Mouse (Mus musculus) gastrocnemius, adult 2 months (tissue): Measurements from ENCODE around the gene Tent2. TPM values are rescaled to one million over a fixed set of nuclear protein-coding genes. Genes with fewer than 3 reads are reported as not detected.
A peak's percentile ranks its signal among the peaks of the same experiment; 100 is the strongest.

Source experiments
- DNase-seq: peaks from one replicate; pipeline ENCODE4 v3.0.0; 2022
- H3K27ac ChIP-seq: fragments of 200-600 bp; 2 replicates; pipeline ENCODE4 v1.8.1; 2022; ENCODE audit warnings: mild to moderate bottlenecking
- H3K4me3 ChIP-seq: fragments of 200-600 bp; 2 replicates; pipeline ENCODE4 v1.8.1; 2022; ENCODE audit warnings: mild to moderate bottlenecking, moderate library complexity
- CTCF ChIP-seq: fragments of 200-600 bp; IDR thresholded peaks from 2 replicates; pipeline ENCODE4 v1.8.1; 2022; ENCODE audit warnings: antibody characterized with exemption, mild to moderate bottlenecking, moderate library complexity
- intact Hi-C: fragments of 180-260 bp; cut with DNase I; formaldehyde crosslinking; loops from one replicate; pipeline ENCODE4 v1.15.1; 2025
- total RNA-seq, 2 experiments: library from RNA; stranded (reverse); gene quantifications; 2 replicates each; pipeline ENCODE4 v1.2.3; 2021

Gene Tent2
- total RNA-seq, 2 experiments from 2014 or later: 10.2 to 12.4 TPM

DNA sequence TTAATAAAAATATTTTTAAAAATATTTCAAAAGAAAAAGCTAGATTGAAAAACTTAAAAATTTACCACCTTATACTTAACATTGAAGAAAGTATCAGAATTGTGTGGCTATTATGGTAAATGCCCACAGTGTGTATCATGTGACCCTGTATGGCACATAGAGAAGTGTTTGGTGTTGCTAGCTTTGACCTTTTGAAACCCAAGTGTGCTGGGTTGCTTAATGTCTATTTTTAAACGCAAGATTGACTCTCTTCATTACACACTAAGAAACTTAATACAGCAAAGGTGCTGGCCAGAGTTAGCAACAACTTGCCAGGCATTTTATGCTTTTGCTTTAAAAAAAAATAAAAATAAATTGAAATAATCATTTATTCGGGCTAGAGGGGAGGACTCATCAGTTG, 56.7 kb downstream of the Tent2 start:
- no peak for TF ChIP-seq CTCF
- Histone ChIP-seq H3K27ac (peak overlapping the region; percentile 98), H3K4me3 (peak overlapping the region; percentile 49)
- intact Hi-C loops: loop anchor here (5.0 kb wide), 2 partner anchors 138 to 253 kb away; no protein-coding TSS in a partner anchor
- DNase-seq: no peak

DNA sequence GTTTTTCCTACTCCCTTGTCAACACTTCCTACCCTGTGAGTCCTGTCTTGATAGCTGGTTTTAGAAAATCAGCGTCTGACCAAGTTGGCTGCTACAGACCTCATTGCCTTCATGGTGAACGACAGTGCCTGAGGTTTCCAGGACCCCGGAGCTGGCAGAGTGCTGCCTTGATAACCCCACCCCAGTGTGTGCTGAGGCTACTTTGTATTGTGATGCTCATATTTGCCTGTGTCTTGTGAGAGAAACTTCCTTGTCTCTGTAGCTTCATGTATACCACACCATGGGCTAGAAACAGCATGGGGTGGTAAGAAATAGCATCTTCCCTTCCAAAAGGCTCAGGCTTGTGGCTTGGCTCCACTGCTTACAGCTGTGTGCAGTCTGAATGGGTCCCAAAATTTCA, 61.5 kb downstream of the Tent2 start:
- no peak for TF ChIP-seq CTCF
- intact Hi-C loops: no loop called here

DNA sequence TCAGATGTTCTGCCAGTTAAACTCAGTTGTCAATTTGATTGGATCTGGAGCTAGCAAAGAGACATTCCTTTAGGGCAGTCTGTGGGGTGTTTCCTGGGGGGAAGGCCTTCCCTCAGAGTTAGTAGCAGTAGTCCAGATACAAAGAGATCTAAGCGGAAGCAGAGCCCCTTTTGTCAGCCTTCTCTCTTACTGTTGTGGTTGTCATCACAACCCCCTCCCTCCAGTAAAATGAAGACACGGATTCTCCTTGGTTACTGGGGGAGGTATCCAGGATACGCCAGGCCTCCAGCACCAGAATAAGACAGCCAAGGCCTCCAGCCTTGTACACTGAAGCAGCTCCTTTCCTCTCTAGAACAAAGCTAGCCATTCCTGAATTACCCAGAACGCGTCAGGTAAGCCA, 63.2 kb downstream of the Tent2 start:
- intact Hi-C loops: no loop called here
- peak overlapping the region; percentile 56 for H3K27ac ChIP-seq
- H3K4me3 ChIP-seq: peak overlapping the region; percentile 37; the same call in 1 of the 2 replicates
- DNase-seq: no peak
- no peak for TF ChIP-seq CTCF

More for the DNA sequence above, 61.5 kb downstream of the Tent2 start:
- H3K27ac ChIP-seq: peak overlapping the region; percentile 56; the same call in 1 of the 2 replicates
- H3K4me3 ChIP-seq: peak overlapping the region; percentile 19; the same call in 1 of the 2 replicates
- no peak for DNase-seq

DNA sequence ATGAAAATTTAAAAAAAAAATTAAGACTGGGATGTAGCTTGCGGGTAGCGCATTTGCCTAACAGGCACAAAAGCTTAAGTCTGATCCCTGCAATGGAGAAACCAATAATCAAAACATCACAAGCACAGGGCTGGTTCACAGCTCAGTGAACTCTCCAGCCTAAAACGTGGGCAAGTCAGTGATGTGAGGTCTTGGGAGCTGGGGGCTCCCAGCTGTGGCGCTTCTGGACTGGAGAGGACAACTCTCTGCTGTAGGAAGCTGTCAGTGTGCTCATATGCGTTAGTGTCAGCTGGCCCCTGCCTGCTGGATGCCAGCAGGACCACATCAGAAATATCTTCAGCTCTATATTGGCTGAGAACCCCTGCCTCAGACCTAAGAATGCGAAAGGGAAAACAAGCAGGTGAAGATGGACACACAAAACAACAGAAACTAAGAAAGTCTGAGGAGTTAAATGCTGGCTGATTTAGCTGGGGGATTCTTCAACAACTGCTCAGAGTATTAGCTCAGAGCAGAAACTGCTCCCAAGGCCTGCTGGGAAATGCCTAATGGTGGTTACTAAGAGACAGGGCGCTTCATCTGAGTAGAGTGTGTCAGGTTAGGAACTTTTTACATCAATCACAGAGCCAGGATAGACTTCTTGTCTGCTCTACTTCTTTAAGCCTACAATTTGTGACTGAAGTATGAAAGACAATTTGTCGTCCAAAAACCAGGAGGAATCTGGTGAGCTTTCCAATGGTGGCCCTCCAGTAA, 63.9 kb downstream of the Tent2 start:
- DNase-seq: no peak
- TF ChIP-seq CTCF: no peak
- intact Hi-C loops: no loop called here
- Histone ChIP-seq H3K27ac (peak overlapping the region; percentile 56), H3K4me3 (peak overlapping the region; percentile 17; the same call in 1 of the 2 replicates)

DNA sequence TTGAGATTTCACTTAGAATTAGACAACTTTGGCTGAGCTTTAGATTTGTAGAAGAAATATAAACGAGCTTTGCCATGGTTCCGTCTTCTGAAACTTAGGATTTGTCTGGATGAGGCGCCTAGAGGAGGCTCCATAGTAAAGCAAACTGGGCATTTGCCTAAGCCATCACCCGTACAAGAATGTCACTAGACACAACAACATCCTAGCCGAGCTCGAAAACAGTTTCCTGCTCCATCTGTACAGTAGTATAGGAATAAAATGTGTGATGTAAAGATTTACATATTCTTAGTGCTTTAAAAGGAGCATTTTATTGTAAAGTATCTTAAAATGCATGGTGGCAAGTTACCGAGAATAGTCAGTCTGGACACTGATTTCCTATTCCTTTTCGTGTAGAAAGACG, 69.9 kb downstream of the Tent2 start:
- intact Hi-C loops: no loop called here
- TF ChIP-seq CTCF: no peak
- H3K27ac ChIP-seq: no peak overlapping the region
- H3K4me3 ChIP-seq: no peak overlapping the region
- DNase-seq: no peak

DNA sequence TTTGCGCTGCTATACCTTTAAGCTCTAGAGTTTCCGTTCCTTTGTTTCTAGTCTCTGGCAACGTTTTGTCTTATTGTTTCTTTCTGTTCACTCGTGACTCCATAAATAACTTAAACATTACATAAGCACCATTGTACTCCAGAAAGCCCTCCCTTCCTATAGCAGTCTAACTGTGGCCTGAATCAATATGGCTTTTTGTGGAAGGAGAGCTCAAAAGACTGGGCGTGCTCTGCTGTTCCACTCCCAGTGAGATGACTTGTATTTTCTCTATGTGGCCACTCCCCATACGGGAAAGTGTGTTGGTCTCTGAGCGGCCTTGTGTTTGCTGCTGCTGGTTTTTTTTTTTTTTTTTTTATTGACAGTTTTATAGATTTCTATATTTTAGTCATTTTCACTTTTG, 74.9 kb downstream of the Tent2 start:
- intact Hi-C loops: no loop called here
- no peak overlapping the region for H3K27ac ChIP-seq
- DNase-seq: no peak
- no peak for TF ChIP-seq CTCF
- H3K4me3 ChIP-seq: no peak overlapping the region

DNA sequence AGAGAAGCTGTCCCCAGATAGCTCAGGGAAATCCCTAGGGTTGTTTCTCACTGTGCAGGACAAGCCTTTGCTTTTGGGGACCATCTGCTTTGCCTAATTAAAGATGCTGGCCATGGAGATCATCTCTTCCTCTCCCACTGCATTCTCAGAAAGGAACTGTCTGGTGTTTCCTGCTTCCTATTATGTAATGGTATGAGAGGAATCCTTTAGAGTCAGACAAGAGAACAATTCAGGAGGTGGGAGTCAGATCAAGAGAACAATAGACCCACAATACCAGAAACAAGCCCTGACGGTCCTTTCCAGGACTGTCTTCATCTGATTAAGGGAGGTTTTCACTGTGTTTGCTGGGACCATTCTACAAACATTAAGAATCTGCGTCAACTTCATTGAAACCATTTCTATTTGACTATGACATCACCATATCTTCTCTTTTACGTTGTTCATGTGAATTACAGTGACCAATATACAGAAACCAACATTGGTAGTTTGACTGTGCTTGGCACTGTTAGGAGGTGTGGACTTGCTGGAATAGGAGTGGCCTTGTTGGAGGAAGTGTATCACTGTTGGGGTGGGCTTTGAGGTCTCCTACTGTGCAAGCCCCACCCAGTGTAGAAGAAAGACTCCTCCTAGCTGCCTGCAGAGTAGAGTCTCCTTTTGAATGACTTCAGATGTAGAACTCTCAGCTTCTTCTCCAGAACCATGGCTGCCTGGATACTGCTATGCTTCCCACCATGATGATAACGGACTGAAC, 89.7 kb downstream of the Tent2 start:
- Histone ChIP-seq H3K4me3 (no peak overlapping the region), H3K27ac (peak overlapping the region; percentile 6; the same call in 1 of the 2 replicates)
- DNase-seq: no peak
- TF ChIP-seq CTCF: no peak
- intact Hi-C loops: no loop called here

DNA sequence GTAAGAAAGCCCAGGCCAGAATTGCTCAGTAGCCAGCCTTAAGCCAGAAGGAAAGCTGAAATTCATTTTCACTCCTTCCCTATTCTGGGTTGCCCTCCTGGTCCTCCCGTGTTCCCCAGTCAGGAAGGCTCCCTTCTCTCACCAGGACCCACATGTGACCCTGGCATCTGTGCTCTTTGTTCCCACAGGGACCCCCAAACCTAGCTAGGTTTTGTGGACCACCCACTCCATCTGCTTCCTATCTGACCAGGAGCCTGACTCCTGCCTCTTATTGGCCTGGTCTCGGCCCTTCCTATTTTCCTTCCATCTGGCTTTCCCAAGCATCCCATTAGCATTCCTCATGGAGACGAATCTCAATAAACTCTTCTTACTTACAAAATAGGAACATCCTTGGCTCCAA, 93.6 kb downstream of the Tent2 start:
- DNase-seq: no peak
- Histone ChIP-seq H3K27ac (no peak overlapping the region), H3K4me3 (no peak overlapping the region)
- no peak for TF ChIP-seq CTCF
- intact Hi-C loops: loop anchor here (10.0 kb wide), 1 partner anchor 616 kb away; no protein-coding TSS in a partner anchor

DNA sequence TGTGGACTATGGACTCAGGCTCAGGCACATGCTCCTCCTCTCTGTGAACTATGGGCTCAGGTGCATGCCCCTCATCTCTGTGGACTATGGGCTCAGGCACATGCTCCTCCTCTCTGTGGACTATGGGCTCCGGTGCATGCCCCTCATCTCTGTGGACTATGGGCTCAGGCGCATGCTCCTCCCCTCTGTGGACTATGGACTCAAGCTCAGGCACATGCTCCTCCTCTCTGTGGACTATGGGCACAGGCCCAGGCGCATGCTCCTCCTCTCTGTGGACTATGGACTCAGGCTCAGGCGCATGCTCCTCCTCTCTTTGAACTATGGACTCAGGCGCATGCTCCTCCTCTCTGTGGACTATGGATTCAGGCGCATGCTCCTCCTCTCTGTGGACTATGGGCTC, 95.5 kb downstream of the Tent2 start:
- intact Hi-C loops: loop anchor here (10.0 kb wide), 1 partner anchor 618 kb away; no protein-coding TSS in a partner anchor
- no peak for TF ChIP-seq CTCF
- Histone ChIP-seq H3K4me3 (no peak overlapping the region), H3K27ac (no peak overlapping the region)
- no peak for DNase-seq

Other genes starting within 250 kb of the Tent2 start
- gene Cmya5, start 47.7 kb downstream of the Tent2 start, total RNA-seq: 1,000 to 10,000 TPM; 1,090 to 1,382 TPM
- 100 to 1,000 TPM in 1 of 2 experiments, 10 to 100 TPM in 1; 97.0 to 104 TPM for gene Homer1, start 107.2 kb upstream of the Tent2 start, total RNA-seq